Mouse (Mus musculus) CH12.LX (cell line): ENCODE results near the gene Alg9. TPM values are rescaled to one million over a fixed set of nuclear protein-coding genes. Genes with fewer than 3 reads are reported as not detected.

ENCODE experiments used
- DNase-seq: peaks from one replicate; pipeline ENCODE4 v3.0.0-alpha.2; 2013; ENCODE audit errors: extremely low read depth
- H3K27ac ChIP-seq: 2 replicates; pipeline ENCODE4 v1.5.1; 2012; ENCODE audit warnings: low read depth, mild to moderate bottlenecking, control low read depth, moderate library complexity; ENCODE audit not compliant: insufficient read depth
- H3K27me3 ChIP-seq: replicated peaks from 2 replicates; pipeline ENCODE3; 2012; ENCODE audit warnings: inconsistent platforms
- H3K36me3 ChIP-seq, 2 experiments: replicated peaks in 1 of 2; 2 replicates each; pipeline versions ENCODE3 to v1.6.1; 2012; ENCODE audit warnings: inconsistent platforms in 1 of 2, low read length in 1 of 2, mild to moderate bottlenecking in 1 of 2, mixed read lengths in 1 of 2, moderate library complexity in 1 of 2; ENCODE audit not compliant: control insufficient read depth in 1 of 2, insufficient read depth in 1 of 2
- H3K4me1 ChIP-seq, 2 experiments: 2 replicates each; pipeline ENCODE4 v1.6.1; 2012; ENCODE audit warnings: inconsistent platforms in 1 of 2, moderate library complexity in 1 of 2; ENCODE audit not compliant: insufficient read depth in 2 of 2, control insufficient read depth in 1 of 2
- H3K4me2 ChIP-seq: 2 replicates; pipeline ENCODE4 v1.6.1; 2012; ENCODE audit warnings: low read depth, mild to moderate bottlenecking, control low read depth; ENCODE audit not compliant: poor library complexity, insufficient read depth, severe bottlenecking
- H3K4me3 ChIP-seq, 3 experiments: fragments of 150-350 bp in 1 of 3; sonication (generic) in 1 of 3; replicated peaks in 1 of 3; 2 replicates each; pipeline versions ENCODE3 to v1.5.1; 2011 to 2012; ENCODE audit warnings: low read depth in 2 of 3, low read length in 2 of 3, mild to moderate bottlenecking in 2 of 3, moderate library complexity in 2 of 3, control low read depth in 1 of 3, improper control_type of control experiment in 1 of 3, inconsistent platforms in 1 of 3, mixed read lengths in 1 of 3; ENCODE audit not compliant: poor library complexity in 1 of 3
- H3K79me2 ChIP-seq: replicated peaks from 2 replicates; pipeline ENCODE4 v1.6.1; 2012; ENCODE audit warnings: mild to moderate bottlenecking, moderate library complexity; ENCODE audit not compliant: control insufficient read depth, poor library complexity, insufficient read depth, severe bottlenecking; ENCODE audit errors: extremely low read depth
- H3K9ac ChIP-seq: 2 replicates; pipeline ENCODE4 v1.6.1; 2012; ENCODE audit warnings: low read depth, mild to moderate bottlenecking, control low read depth, moderate library complexity; ENCODE audit not compliant: insufficient read depth
- H3K9me3 ChIP-seq: replicated peaks from 2 replicates; pipeline ENCODE3; 2012; ENCODE audit warnings: low read length, inconsistent platforms, mixed read lengths
- BHLHE40 ChIP-seq: IDR thresholded peaks from 2 replicates; pipeline ENCODE4 v1.6.1; 2011; ENCODE audit warnings: mild to moderate bottlenecking, low read depth, low read length, improper control_type of control experiment
- CHD1 ChIP-seq: IDR thresholded peaks from 2 replicates; pipeline ENCODE4 v1.6.1; 2012; ENCODE audit warnings: low read depth, low read length, improper control_type of control experiment, inconsistent platforms
- CHD2 ChIP-seq: IDR thresholded peaks from 2 replicates; pipeline ENCODE4 v1.6.1; 2011; ENCODE audit warnings: low read length, improper control_type of control experiment
- CTCF ChIP-seq, 2 experiments: IDR thresholded peaks in 1 of 2; conservative IDR thresholded peaks in 1 of 2; 2 replicates each; pipeline ENCODE4 v1.5.1; 2011 to 2012; ENCODE audit warnings: low read depth in 2 of 2, low read length in 2 of 2, improper control_type of control experiment in 1 of 2, inconsistent platforms in 1 of 2, mild to moderate bottlenecking in 1 of 2, moderate library complexity in 1 of 2
- E2F4 ChIP-seq: IDR thresholded peaks from 2 replicates; pipeline ENCODE4 v1.6.1; 2011; ENCODE audit warnings: low read depth, low read length, improper control_type of control experiment; ENCODE audit not compliant: insufficient replicate concordance
- ELF1 ChIP-seq: IDR thresholded peaks from 2 replicates; pipeline ENCODE4 v1.6.1; 2014; ENCODE audit warnings: low read depth, mild to moderate bottlenecking, inconsistent platforms, low read length, improper control_type of control experiment
- EP300 ChIP-seq: IDR thresholded peaks from 2 replicates; pipeline ENCODE4 v1.6.1; 2011; ENCODE audit warnings: low read length, improper control_type of control experiment
- GABPA ChIP-seq: IDR thresholded peaks from 2 replicates; pipeline ENCODE4 v1.6.1; 2012; ENCODE audit warnings: low read depth, low read length, improper control_type of control experiment, inconsistent platforms; ENCODE audit not compliant: insufficient replicate concordance
- HCFC1 ChIP-seq: IDR thresholded peaks from 2 replicates; pipeline ENCODE4 v1.6.1; 2012; ENCODE audit warnings: low read depth, mild to moderate bottlenecking, inconsistent platforms, low read length, improper control_type of control experiment
- IRF4 ChIP-seq: IDR thresholded peaks from 2 replicates; pipeline ENCODE4 v1.6.1; 2014; ENCODE audit warnings: low read depth, mild to moderate bottlenecking, inconsistent platforms, low read length, improper control_type of control experiment
- JUN ChIP-seq: IDR thresholded peaks from 2 replicates; pipeline ENCODE4 v1.6.1; 2011; ENCODE audit warnings: low read depth, mild to moderate bottlenecking, low read length, improper control_type of control experiment, moderate library complexity; ENCODE audit not compliant: insufficient read depth
- JUND ChIP-seq: conservative IDR thresholded peaks from 2 replicates; pipeline ENCODE4 v1.6.1; 2011; ENCODE audit warnings: low read depth, low read length, improper control_type of control experiment
- MAFK ChIP-seq: IDR thresholded peaks from 2 replicates; pipeline ENCODE4 v1.6.1; 2011; ENCODE audit warnings: low read length, improper control_type of control experiment; ENCODE audit not compliant: insufficient replicate concordance
- MAX ChIP-seq: IDR thresholded peaks from 2 replicates; pipeline ENCODE4 v1.6.1; 2011; ENCODE audit warnings: low read length, improper control_type of control experiment
- MEF2A ChIP-seq: IDR thresholded peaks from 2 replicates; pipeline ENCODE4 v1.6.1; 2014; ENCODE audit warnings: low read depth, mild to moderate bottlenecking, inconsistent platforms, low read length, improper control_type of control experiment, borderline replicate concordance
- MXI1 ChIP-seq: IDR thresholded peaks from 2 replicates; pipeline ENCODE4 v1.6.1; 2011; ENCODE audit warnings: mild to moderate bottlenecking, low read depth, low read length, improper control_type of control experiment
- MYC ChIP-seq: IDR thresholded peaks from 2 replicates; pipeline ENCODE4 v1.6.1; 2011; ENCODE audit warnings: low read depth, mild to moderate bottlenecking, improper control_type of control experiment, low read length
- NELFE ChIP-seq: IDR thresholded peaks from 2 replicates; pipeline ENCODE4 v1.6.1; 2011; ENCODE audit warnings: low read depth, low read length, improper control_type of control experiment
- NRF1 ChIP-seq: IDR thresholded peaks from 2 replicates; pipeline ENCODE4 v1.6.1; 2014; ENCODE audit warnings: low read depth, mild to moderate bottlenecking, inconsistent platforms, low read length, improper control_type of control experiment, moderate library complexity
- PAX5 ChIP-seq: IDR thresholded peaks from 2 replicates; pipeline ENCODE4 v1.6.1; 2012; ENCODE audit warnings: low read length, inconsistent platforms, mixed read lengths
- POLR2AphosphoS2 ChIP-seq: IDR thresholded peaks from 2 replicates; pipeline ENCODE4 v1.6.1; 2011; ENCODE audit warnings: low read depth, low read length, improper control_type of control experiment
- RCOR1 ChIP-seq: conservative IDR thresholded peaks from 2 replicates; pipeline ENCODE4 v1.6.1; 2012; ENCODE audit warnings: low read depth, mild to moderate bottlenecking, inconsistent platforms, low read length, improper control_type of control experiment
- SMC3 ChIP-seq: IDR thresholded peaks from 2 replicates; pipeline ENCODE4 v1.6.1; 2011; ENCODE audit warnings: low read depth, low read length, improper control_type of control experiment
- TBP ChIP-seq: conservative IDR thresholded peaks from 2 replicates; pipeline ENCODE4 v1.6.1; 2011; ENCODE audit warnings: low read depth, low read length, improper control_type of control experiment
- TCF12 ChIP-seq: IDR thresholded peaks from 2 replicates; pipeline ENCODE4 v1.6.1; 2014; ENCODE audit warnings: low read depth, mild to moderate bottlenecking, inconsistent platforms, low read length, improper control_type of control experiment
- USF2 ChIP-seq: conservative IDR thresholded peaks from 2 replicates; pipeline ENCODE4 v1.6.1; 2011; ENCODE audit warnings: low read depth, low read length, improper control_type of control experiment
- ZC3H11A ChIP-seq: IDR thresholded peaks from 2 replicates; pipeline ENCODE4 v1.6.1; 2012; ENCODE audit warnings: low read depth, mild to moderate bottlenecking, inconsistent platforms, low read length, improper control_type of control experiment
- dilution Hi-C: fragments of 300-500 bp; cut with MboI; formaldehyde crosslinking; loops from 2 replicates; pipeline ENCODE4 v1.14.3; 2020; ENCODE audit warnings: low sequenced_read_pairs; ENCODE audit not compliant: extremely low pct_unique_long_range_greater_than_20kb, extremely low pct_ligation_motif_present
- in situ Hi-C: fragments of 300-500 bp; cut with MboI; formaldehyde crosslinking; loops from 3 replicates; pipeline ENCODE4 v1.14.3; 2019; ENCODE audit warnings: low sequenced_read_pairs, low pct_ligation_motif_present, low pct_unique_long_range_greater_than_20kb, mixed read lengths
- polyA plus RNA-seq: library from polyadenylated mRNA; unstranded; fragments of >175 nt; gene quantifications from 2 replicates; pipeline ENCODE4 v1.2.1, GENCODE M21; 2012; ENCODE audit warnings: low read depth; ENCODE audit not compliant: insufficient read length
- total RNA-seq, 2 experiments: library from RNA; depleted of rRNA; stranded (reverse); fragments of 300-350 nt in 1 of 2; fragments of >200 nt in 1 of 2; gene quantifications; 2 replicates each; pipeline ENCODE4 v1.2.3; 2012 to 2014

Alg9 gene
- total and polyA plus RNA-seq, 3 experiments = 25.7 to 40.1 (median 39.6) TPM

GRCm38 (mm10) chr9:50774026-50774462, 775 bp upstream of the Alg9 start:
- in situ Hi-C loops = no loop called here
- H3K27me3 ChIP-seq = no peaks in the 10 kb centered on the region
- peak overlapping the region; percentile 83 for H3K27ac ChIP-seq
- H3K36me3 ChIP-seq = peaks cover 10 to 40% of the 10 kb centered on the region in 2 experiments
- DNase-seq = peak; percentile 65
- peaks cover 8 to 24% of the 10 kb centered on the region in 2 experiments; a peak in 3 of 4 replicates for H3K4me1 ChIP-seq
- peak overlapping the region; percentile 100 for H3K4me2 ChIP-seq
- no peaks in the 10 kb centered on the region for H3K9me3 ChIP-seq
- no peak for TF ChIP-seq RCOR1
- TF ChIP-seq USF2 = no peak
- 0 out of 2 replicates have a peak, but pooled peaks have one; percentile 23 for TF ChIP-seq MXI1
- peak; percentile 61 for TF ChIP-seq CHD1
- no peak for TF ChIP-seq NRF1
- TF ChIP-seq PAX5 = no peak
- TF ChIP-seq TCF12 = no peak
- TF ChIP-seq CHD2 = no peak
- TF ChIP-seq BHLHE40 = peak; percentile 54; the same call in 1 of the 2 replicates
- TF ChIP-seq E2F4 = no peak
- TF ChIP-seq SMC3 = no peak
- peak; percentile 43; the same call in 1 of the 2 replicates for TF ChIP-seq JUND
- no peak for TF ChIP-seq TBP
- no peak for TF ChIP-seq MAFK
- TF ChIP-seq ELF1 = no peak
- TF ChIP-seq ZC3H11A = no peak
- TF ChIP-seq POLR2AphosphoS2 = no peak
- TF ChIP-seq IRF4 = peak; percentile 95
- TF ChIP-seq MAX = 0 out of 2 replicates have a peak, but pooled peaks have one; percentile 39
- TF ChIP-seq HCFC1 = no peak
- 0 out of 2 replicates have a peak, but pooled peaks have one; percentile 35 for TF ChIP-seq MEF2A
- TF ChIP-seq GABPA = no peak
- no peak for TF ChIP-seq CTCF (conservative IDR thresholded peaks at IDR 0.05 in 1 of 2, IDR thresholded peaks at IDR 0.05 in 1 of 2; ENCODE audit: low read depth in 2 of 2, low read length in 2 of 2)
- TF ChIP-seq NELFE = no peak
- TF ChIP-seq EP300 = peak; percentile 85
- 0 out of 2 replicates have a peak, but pooled peaks have one; percentile 8 for TF ChIP-seq JUN
- peak; percentile 58; the same call in 1 of the 2 replicates for TF ChIP-seq MYC
- H3K9ac ChIP-seq = peak overlapping the region; percentile 95
- H3K4me3 ChIP-seq = peak overlapping the region; percentile 62 to 80 (median 76)
- dilution Hi-C loops = no loop called here
- peaks cover 10% of the 10 kb centered on the region for H3K79me2 ChIP-seq
